Mouse (Mus musculus): ENCODE data around the gene Slc9a8. TPM values are rescaled to one million over a fixed set of nuclear protein-coding genes. Genes with fewer than 3 reads are reported as not detected.

Slc9a8 gene
- polyA plus RNA-seq, 1 experiment from 2014 or later = 18.7 TPM

- no peak overlapping the region for H3K9ac ChIP-seq
- no peaks in the 10 kb centered on the region for H3K9me3 ChIP-seq
- ATAC-seq (ENCODE audit: extremely low read depth, insufficient number of reproducible peaks, low FRiP score, low TSS enrichment) = no peak
- H3K27me3 ChIP-seq (replicated peaks) = no peaks in the 10 kb centered on the region
- H3K4me2 ChIP-seq = no peak overlapping the region
- 74% methylated on average over 6 of the region's 6 CpGs for WGBS
- H3K36me3 ChIP-seq = peaks cover 92% of the 10 kb centered on the region
- no peak overlapping the region for H3K4me3 ChIP-seq
- H3K27ac ChIP-seq (replicated peaks) = no peak overlapping the region
- H3K4me1 ChIP-seq = no peaks in the 10 kb centered on the region
Observed at GRCm38 (mm10) chr2:167468444-167468843, 46.9 kb downstream of the Slc9a8 start.

GRCm38 (mm10) chr2:167470611-167471010, 49.1 kb downstream of the Slc9a8 start:
- ATAC-seq (ENCODE audit: extremely low read depth, insufficient number of reproducible peaks, low FRiP score, low TSS enrichment) = no peak
- Histone ChIP-seq H3K4me2 (no peak overlapping the region), H3K27ac (replicated peaks) (no peak overlapping the region), H3K36me3 (peaks cover 98% of the 10 kb centered on the region), H3K4me1 (peaks cover 3% of the 10 kb centered on the region), H3K27me3 (replicated peaks) (no peaks in the 10 kb centered on the region), H3K4me3 (no peak overlapping the region), H3K9me3 (no peaks in the 10 kb centered on the region), H3K9ac (no peak overlapping the region)
- 86% methylated on average over 3 of the region's 3 CpGs for WGBS

GRCm38 (mm10) chr2:167471585-167471984, 50.1 kb downstream of the Slc9a8 start:
- WGBS = 84% methylated on average over 6 of the region's 6 CpGs

GRCm38 (mm10) chr2:167474218-167474617, 52.7 kb downstream of the Slc9a8 start:
- 84% methylated on average over 6 of the region's 6 CpGs for WGBS
- no peaks in the 10 kb centered on the region for H3K27me3 ChIP-seq (replicated peaks)
- H3K4me3 ChIP-seq = no peak overlapping the region
- H3K9me3 ChIP-seq = no peaks in the 10 kb centered on the region
- ATAC-seq (ENCODE audit: extremely low read depth, insufficient number of reproducible peaks, low FRiP score, low TSS enrichment) = no peak
- no peak overlapping the region for H3K9ac ChIP-seq
- peaks cover 70% of the 10 kb centered on the region for H3K36me3 ChIP-seq
- peaks cover 22% of the 10 kb centered on the region for H3K4me1 ChIP-seq
- H3K27ac ChIP-seq (replicated peaks) = no peak overlapping the region
- no peak overlapping the region for H3K4me2 ChIP-seq

More at GRCm38 (mm10) chr2:167471585-167471984, 50.1 kb downstream of the Slc9a8 start:
- no peaks in the 10 kb centered on the region for H3K27me3 ChIP-seq (replicated peaks)
- no peaks in the 10 kb centered on the region for H3K9me3 ChIP-seq
- H3K27ac ChIP-seq (replicated peaks) = no peak overlapping the region
- no peak overlapping the region for H3K4me3 ChIP-seq
- H3K36me3 ChIP-seq = peaks cover 89% of the 10 kb centered on the region
- no peak overlapping the region for H3K4me2 ChIP-seq
- no peak overlapping the region for H3K9ac ChIP-seq
- peaks cover 13% of the 10 kb centered on the region for H3K4me1 ChIP-seq
- ATAC-seq (ENCODE audit: extremely low read depth, insufficient number of reproducible peaks, low FRiP score, low TSS enrichment) = no peak

- no peak overlapping the region for H3K4me3 ChIP-seq
- H3K9me3 ChIP-seq = no peaks in the 10 kb centered on the region
- no peak overlapping the region for H3K9ac ChIP-seq
- 76% methylated on average over 5 of the region's 5 CpGs for WGBS
- ATAC-seq (ENCODE audit: extremely low read depth, insufficient number of reproducible peaks, low FRiP score, low TSS enrichment) = no peak
- peaks cover 59% of the 10 kb centered on the region for H3K36me3 ChIP-seq
- H3K27me3 ChIP-seq (replicated peaks) = no peaks in the 10 kb centered on the region
- peaks cover 22% of the 10 kb centered on the region for H3K4me1 ChIP-seq
- peak overlapping the region; percentile 80 for H3K27ac ChIP-seq (replicated peaks)
- no peak overlapping the region for H3K4me2 ChIP-seq
Observed at GRCm38 (mm10) chr2:167475596-167475995, 54.1 kb downstream of the Slc9a8 start.

- H3K4me1 ChIP-seq = peaks cover 22% of the 10 kb centered on the region
- peak overlapping the region; percentile 0 for H3K9ac ChIP-seq
- H3K36me3 ChIP-seq = peaks cover 58% of the 10 kb centered on the region
- H3K27ac ChIP-seq (replicated peaks) = peak overlapping the region; percentile 80
- no peaks in the 10 kb centered on the region for H3K27me3 ChIP-seq (replicated peaks)
- no peaks in the 10 kb centered on the region for H3K9me3 ChIP-seq
- 7% methylated on average over 7 of the region's 7 CpGs for WGBS
- H3K4me3 ChIP-seq = no peak overlapping the region
- ATAC-seq (ENCODE audit: extremely low read depth, insufficient number of reproducible peaks, low FRiP score, low TSS enrichment) = peak; percentile 26; the same call in 1 of the 2 replicates
- H3K4me2 ChIP-seq = 0 out of 2 replicates have a peak overlapping the region, but pooled peaks have one; percentile 12
Observed at GRCm38 (mm10) chr2:167476200-167476688, 54.7 kb downstream of the Slc9a8 start.

GRCm38 (mm10) chr2:167476762-167477161, 55.2 kb downstream of the Slc9a8 start:
- Histone ChIP-seq H3K36me3 (peaks cover 53% of the 10 kb centered on the region), H3K4me1 (peaks cover 22% of the 10 kb centered on the region), H3K9me3 (no peaks in the 10 kb centered on the region), H3K9ac (peak overlapping the region; percentile 0), H3K27ac (replicated peaks) (peak overlapping the region; percentile 80), H3K4me3 (no peak overlapping the region), H3K27me3 (replicated peaks) (no peaks in the 10 kb centered on the region), H3K4me2 (0 out of 2 replicates have a peak overlapping the region, but pooled peaks have one; percentile 12)
- 75% methylated on average over 4 of the region's 4 CpGs for WGBS
- no peak for ATAC-seq (ENCODE audit: extremely low read depth, insufficient number of reproducible peaks, low FRiP score, low TSS enrichment)

GRCm38 (mm10) chr2:167478128-167478527, 56.6 kb downstream of the Slc9a8 start:
- peaks cover 22% of the 10 kb centered on the region for H3K4me1 ChIP-seq
- peaks cover 51% of the 10 kb centered on the region for H3K36me3 ChIP-seq
- 42% methylated on average over 2 of the region's 2 CpGs for WGBS
- H3K4me3 ChIP-seq = no peak overlapping the region
- no peak overlapping the region for H3K27ac ChIP-seq (replicated peaks)
- H3K9me3 ChIP-seq = no peaks in the 10 kb centered on the region
- no peak overlapping the region for H3K9ac ChIP-seq
- no peaks in the 10 kb centered on the region for H3K27me3 ChIP-seq (replicated peaks)
- ATAC-seq (ENCODE audit: extremely low read depth, insufficient number of reproducible peaks, low FRiP score, low TSS enrichment) = no peak
- H3K4me2 ChIP-seq = no peak overlapping the region

GRCm38 (mm10) chr2:167479501-167479900, 58.0 kb downstream of the Slc9a8 start:
- H3K27me3 ChIP-seq (replicated peaks) = no peaks in the 10 kb centered on the region
- H3K4me2 ChIP-seq = no peak overlapping the region
- H3K9ac ChIP-seq = no peak overlapping the region
- H3K4me3 ChIP-seq = no peak overlapping the region
- WGBS = 100% methylated on average over 1 of the region's 1 CpGs
- no peaks in the 10 kb centered on the region for H3K9me3 ChIP-seq
- no peak for ATAC-seq (ENCODE audit: extremely low read depth, insufficient number of reproducible peaks, low FRiP score, low TSS enrichment)
- H3K4me1 ChIP-seq = peaks cover 22% of the 10 kb centered on the region
- H3K36me3 ChIP-seq = peaks cover 51% of the 10 kb centered on the region
- H3K27ac ChIP-seq (replicated peaks) = no peak overlapping the region

GRCm38 (mm10) chr2:167482681-167483080, 61.2 kb downstream of the Slc9a8 start:
- Histone ChIP-seq H3K27me3 (replicated peaks) (no peaks in the 10 kb centered on the region), H3K36me3 (peaks cover 50% of the 10 kb centered on the region), H3K4me3 (no peak overlapping the region), H3K9ac (no peak overlapping the region), H3K9me3 (no peaks in the 10 kb centered on the region), H3K27ac (replicated peaks) (no peak overlapping the region), H3K4me1 (peaks cover 18% of the 10 kb centered on the region), H3K4me2 (no peak overlapping the region)
- no peak for ATAC-seq (ENCODE audit: extremely low read depth, insufficient number of reproducible peaks, low FRiP score, low TSS enrichment)
- WGBS = 91% methylated on average over 4 of the region's 4 CpGs

GRCm38 (mm10) chr2:167483081-167483826, 61.7 kb downstream of the Slc9a8 start:
- H3K27me3 ChIP-seq (replicated peaks) = no peaks in the 10 kb centered on the region
- WGBS = 88% methylated on average over 27 of the region's 27 CpGs
- no peak overlapping the region for H3K4me2 ChIP-seq
- peaks cover 23% of the 10 kb centered on the region for H3K4me1 ChIP-seq
- H3K36me3 ChIP-seq = peaks cover 51% of the 10 kb centered on the region
- no peak overlapping the region for H3K9ac ChIP-seq
- no peaks in the 10 kb centered on the region for H3K9me3 ChIP-seq
- no peak for ATAC-seq (ENCODE audit: extremely low read depth, insufficient number of reproducible peaks, low FRiP score, low TSS enrichment)
- no peak overlapping the region for H3K27ac ChIP-seq (replicated peaks)
- H3K4me3 ChIP-seq = no peak overlapping the region
